Mouse (Mus musculus) neutrophil, adult 5-6 weeks (primary cell): ENCODE measurements around the gene Epas1. TPM values are rescaled to one million over a fixed set of nuclear protein-coding genes. Genes with fewer than 3 reads are reported as not detected.

Experiments
- ATAC-seq: fragments of 151-379, 151-347 bp; 2 replicates; pipeline ENCODE4 v1.8.0; 2017; ENCODE audit warnings: mild to moderate bottlenecking, moderate TSS enrichment; ENCODE audit not compliant: insufficient number of reproducible peaks, poor library complexity, low FRiP score, severe bottlenecking; ENCODE audit errors: extremely low read depth
- total RNA-seq: library from RNA; stranded (forward); fragments of 200-1000 nt; gene quantifications from 2 replicates; pipeline ENCODE4 v1.2.3, GENCODE M21; 2017

Gene Epas1
- total RNA-seq, 1 experiment from 2014 or later = 0.70 TPM

DNA sequence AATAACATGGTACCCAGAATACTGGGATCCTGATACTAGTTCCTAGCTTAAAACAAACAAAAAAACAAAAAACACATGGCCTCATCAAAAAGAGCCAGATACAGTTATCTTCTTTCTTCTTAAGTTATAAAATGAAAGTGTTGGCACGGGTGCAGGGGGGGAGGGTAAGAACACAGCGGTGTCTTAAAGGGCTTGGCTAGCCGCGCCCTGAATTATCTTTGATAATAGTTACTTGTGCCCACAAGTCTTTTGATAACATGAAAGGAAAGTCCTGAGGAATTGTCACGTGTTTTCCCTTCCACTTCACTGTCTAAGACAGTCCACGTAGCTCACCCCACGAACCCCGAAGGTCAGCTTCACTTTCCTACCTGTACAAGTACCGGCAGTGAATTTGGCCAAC, 123.4 kb downstream of the Epas1 start:
- no peak for ATAC-seq

DNA sequence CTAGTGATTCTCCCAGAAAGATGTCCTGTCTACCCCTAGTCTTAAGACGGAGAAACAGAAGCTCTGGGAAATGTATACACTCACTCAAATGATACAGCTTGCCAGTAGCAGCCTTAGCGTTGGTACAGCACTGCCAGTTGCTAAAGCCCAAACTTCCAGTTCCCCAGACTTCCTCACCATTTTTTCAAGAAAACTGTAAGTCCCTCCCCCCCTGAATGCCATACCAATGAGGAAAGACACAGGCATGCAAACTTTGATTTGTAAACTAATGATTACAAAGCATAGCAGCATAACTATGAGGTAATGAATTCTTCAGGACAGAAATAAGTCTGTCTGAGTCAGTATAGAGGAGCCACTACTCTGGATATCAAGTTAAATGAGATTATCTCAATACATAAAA, 124.2 kb downstream of the Epas1 start:
- no peak for ATAC-seq

DNA sequence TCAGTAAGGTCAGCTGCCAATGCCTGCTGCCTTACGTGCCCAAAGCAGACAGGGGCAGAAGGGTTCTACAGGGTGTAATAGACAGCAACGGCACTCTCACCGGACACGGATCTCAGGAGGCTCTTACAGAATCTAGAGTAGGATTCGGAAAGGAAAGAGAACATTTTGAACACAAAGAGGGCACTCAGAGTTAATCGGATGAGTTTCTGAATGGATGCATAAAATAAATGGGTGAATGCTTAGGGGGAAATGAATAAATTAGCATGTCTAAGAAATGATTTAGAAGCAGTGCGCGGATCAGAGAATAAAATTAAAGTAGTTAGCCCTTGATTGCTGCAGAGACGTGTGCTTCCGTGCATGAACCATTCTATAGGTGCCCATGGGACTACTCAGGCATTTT, 126.6 kb downstream of the Epas1 start:
- ATAC-seq = no peak

DNA sequence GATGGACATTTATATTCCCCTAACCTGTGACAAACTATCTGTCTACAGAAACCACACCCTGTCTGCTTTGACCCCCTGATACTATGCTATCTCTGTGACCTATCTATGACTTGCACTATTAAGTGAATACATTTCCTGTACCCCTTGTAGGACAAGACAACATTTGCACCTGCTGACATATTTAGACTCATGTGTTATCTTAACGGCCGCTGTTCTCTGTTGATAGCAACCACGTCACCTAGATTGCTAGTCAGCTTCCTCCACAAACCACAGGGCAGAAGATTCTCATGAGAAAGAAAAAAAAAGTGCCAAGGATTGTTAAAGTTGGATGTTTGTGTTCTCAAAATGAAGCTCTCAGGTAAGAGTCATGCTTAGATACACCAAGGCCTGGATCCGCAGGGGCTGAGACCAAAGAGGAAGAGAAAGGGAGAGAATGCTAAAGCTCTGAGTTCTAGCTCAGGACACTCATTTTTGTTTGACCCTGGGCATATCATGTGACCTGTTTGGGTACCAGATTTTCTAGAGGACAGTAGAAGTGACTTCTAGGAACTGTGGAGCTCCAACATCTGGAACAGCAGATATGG, 127.1 kb downstream of the Epas1 start:
- no peak for ATAC-seq

Other genes with a start within 250 kb of the Epas1 start
- gene Gm10309, start 248.5 kb upstream of the Epas1 start, total RNA-seq = 0.25 TPM in 1 of 2 replicates, not detected in the other
- not detected in 2 replicates for gene Tmem247, start 163.6 kb downstream of the Epas1 start, total RNA-seq
- not detected in 2 replicates for gene Atp6v1e2, start 194.2 kb downstream of the Epas1 start, total RNA-seq
- gene Rhoq, start 209.4 kb downstream of the Epas1 start, total RNA-seq = 29.7 and 34.4 TPM in 2 replicates